Mouse (Mus musculus): Measurements from ENCODE around the gene Zfp91. TPM values are rescaled to one million over a fixed set of nuclear protein-coding genes. Genes with fewer than 3 reads are reported as not detected.

The Zfp91 gene
- polyA plus RNA-seq, 1 experiment from 2014 or later, result 16.5 TPM

- no peaks in the 10 kb centered on the region for H3K9me3 ChIP-seq
- H3K27me3 ChIP-seq, result no peaks in the 10 kb centered on the region
- H3K27ac ChIP-seq, result no peak overlapping the region
- H3K4me1 ChIP-seq (replicated peaks), result peaks cover 18% of the 10 kb centered on the region
- no peak overlapping the region for H3K4me3 ChIP-seq (replicated peaks)
- no peaks in the 10 kb centered on the region; the same call in 1 of the 2 replicates for H3K36me3 ChIP-seq
- H3K4me2 ChIP-seq, result no peak overlapping the region
- no peak for ATAC-seq (ENCODE audit: insufficient number of reproducible peaks, insufficient read depth, low FRiP score, low TSS enrichment, low read depth)
- no peak overlapping the region for H3K9ac ChIP-seq (replicated peaks)
Observed at GRCm38 (mm10) chr19:12792374-12792773, 3.6 kb downstream of the Zfp91 start.

- H3K4me2 ChIP-seq, result peak overlapping the region; percentile 23
- H3K27me3 ChIP-seq, result no peaks in the 10 kb centered on the region
- H3K9ac ChIP-seq (replicated peaks), result no peak overlapping the region
- H3K4me1 ChIP-seq (replicated peaks), result peaks cover 12% of the 10 kb centered on the region
- WGBS, result 41% methylated on average over 4 of the region's 4 CpGs
- H3K36me3 ChIP-seq, result no peaks in the 10 kb centered on the region; the same call in 1 of the 2 replicates
- no peak for ATAC-seq (ENCODE audit: insufficient number of reproducible peaks, insufficient read depth, low FRiP score, low TSS enrichment, low read depth)
- no peak overlapping the region for H3K4me3 ChIP-seq (replicated peaks)
- peak overlapping the region; percentile 25; the same call in 1 of the 2 replicates for H3K27ac ChIP-seq
- H3K9me3 ChIP-seq, result no peaks in the 10 kb centered on the region
Observed at GRCm38 (mm10) chr19:12787721-12788120, 8.2 kb downstream of the Zfp91 start.

GRCm38 (mm10) chr19:12786803-12787395 is 9.0 kb downstream of the Zfp91 start:
- H3K27ac ChIP-seq, result no peak overlapping the region
- no peak overlapping the region for H3K4me2 ChIP-seq
- no peak for ATAC-seq (ENCODE audit: insufficient number of reproducible peaks, insufficient read depth, low FRiP score, low TSS enrichment, low read depth)
- H3K9me3 ChIP-seq, result no peaks in the 10 kb centered on the region
- no peaks in the 10 kb centered on the region; the same call in 1 of the 2 replicates for H3K36me3 ChIP-seq
- H3K27me3 ChIP-seq, result no peaks in the 10 kb centered on the region
- 52% methylated on average over 2 of the region's 2 CpGs for WGBS
- H3K4me3 ChIP-seq (replicated peaks), result no peak overlapping the region
- no peak overlapping the region for H3K9ac ChIP-seq (replicated peaks)
- H3K4me1 ChIP-seq (replicated peaks), result peaks cover 12% of the 10 kb centered on the region

GRCm38 (mm10) chr19:12780437-12780836 is 15.5 kb downstream of the Zfp91 start:
- Histone ChIP-seq H3K4me3 (replicated peaks) (no peak overlapping the region), H3K27me3 (no peaks in the 10 kb centered on the region), H3K9me3 (no peaks in the 10 kb centered on the region), H3K4me1 (replicated peaks) (no peaks in the 10 kb centered on the region), H3K4me2 (no peak overlapping the region), H3K9ac (replicated peaks) (no peak overlapping the region), H3K27ac (no peak overlapping the region), H3K36me3 (peaks cover 26% of the 10 kb centered on the region)
- no peak for ATAC-seq (ENCODE audit: insufficient number of reproducible peaks, insufficient read depth, low FRiP score, low TSS enrichment, low read depth)

GRCm38 (mm10) chr19:12770888-12771287 is 25.0 kb downstream of the Zfp91 start:
- 94% methylated on average over 5 of the region's 5 CpGs for WGBS
- peaks cover 69% of the 10 kb centered on the region for H3K36me3 ChIP-seq

GRCm38 (mm10) chr19:12765308-12765707 is 30.6 kb downstream of the Zfp91 start, which contains the start of gene Cntf:
TSS of gene Cntf (minus strand) at chr19:12765632.
- no peaks in the 10 kb centered on the region for H3K27me3 ChIP-seq
- peaks cover 75% of the 10 kb centered on the region for H3K36me3 ChIP-seq
- no peaks in the 10 kb centered on the region for H3K4me1 ChIP-seq (replicated peaks)
- H3K9ac ChIP-seq (replicated peaks), result no peak within 1 kb of the TSS
- no peak within 1 kb of the TSS for H3K4me3 ChIP-seq (replicated peaks)
- no peak for ATAC-seq (ENCODE audit: insufficient number of reproducible peaks, insufficient read depth, low FRiP score, low TSS enrichment, low read depth)
- H3K4me2 ChIP-seq, result no peak within 1 kb of the TSS
- H3K9me3 ChIP-seq, result no peaks in the 10 kb centered on the region
- H3K27ac ChIP-seq, result no peak within 1 kb of the TSS
- WGBS, result 59% methylated on average over 7 of the region's 7 CpGs

More at GRCm38 (mm10) chr19:12770888-12771287, 25.0 kb downstream of the Zfp91 start:
- no peak overlapping the region for H3K9ac ChIP-seq (replicated peaks)
- H3K4me3 ChIP-seq (replicated peaks), result no peak overlapping the region
- H3K4me1 ChIP-seq (replicated peaks), result no peaks in the 10 kb centered on the region
- H3K9me3 ChIP-seq, result no peaks in the 10 kb centered on the region
- H3K27me3 ChIP-seq, result no peaks in the 10 kb centered on the region
- no peak for ATAC-seq (ENCODE audit: insufficient number of reproducible peaks, insufficient read depth, low FRiP score, low TSS enrichment, low read depth)
- H3K27ac ChIP-seq, result no peak overlapping the region
- H3K4me2 ChIP-seq, result no peak overlapping the region

- Histone ChIP-seq H3K36me3 (peaks cover 47% of the 10 kb centered on the region), H3K9me3 (no peaks in the 10 kb centered on the region), H3K4me1 (replicated peaks) (no peaks in the 10 kb centered on the region), H3K27ac (no peak overlapping the region), H3K4me3 (replicated peaks) (no peak overlapping the region), H3K27me3 (no peaks in the 10 kb centered on the region), H3K4me2 (no peak overlapping the region), H3K9ac (replicated peaks) (no peak overlapping the region)
- no peak for ATAC-seq (ENCODE audit: insufficient number of reproducible peaks, insufficient read depth, low FRiP score, low TSS enrichment, low read depth)
- 57% methylated on average over 2 of the region's 2 CpGs for WGBS
Observed at GRCm38 (mm10) chr19:12762212-12763130, 33.5 kb downstream of the Zfp91 start.

- H3K27ac ChIP-seq, result no peak overlapping the region
- 71% methylated on average over 2 of the region's 2 CpGs for whole genome bisulfite sequencing
- no peak overlapping the region for H3K4me2 ChIP-seq
- no peaks in the 10 kb centered on the region for H3K27me3 ChIP-seq
- no peak overlapping the region for H3K4me3 ChIP-seq (replicated peaks)
- no peak for ATAC-seq (ENCODE audit: insufficient number of reproducible peaks, insufficient read depth, low FRiP score, low TSS enrichment, low read depth)
- peaks cover 30% of the 10 kb centered on the region for H3K36me3 ChIP-seq
- no peaks in the 10 kb centered on the region for H3K9me3 ChIP-seq
- H3K4me1 ChIP-seq (replicated peaks), result no peaks in the 10 kb centered on the region
- H3K9ac ChIP-seq (replicated peaks), result no peak overlapping the region
Observed at GRCm38 (mm10) chr19:12759656-12760055, 36.3 kb downstream of the Zfp91 start.

GRCm38 (mm10) chr19:12758936-12759478 is 36.9 kb downstream of the Zfp91 start:
- ATAC-seq (ENCODE audit: insufficient number of reproducible peaks, insufficient read depth, low FRiP score, low TSS enrichment, low read depth), result no peak
- Histone ChIP-seq H3K4me3 (replicated peaks) (no peak overlapping the region), H3K9ac (replicated peaks) (no peak overlapping the region), H3K27ac (no peak overlapping the region), H3K4me2 (no peak overlapping the region), H3K36me3 (peaks cover 24% of the 10 kb centered on the region), H3K27me3 (no peaks in the 10 kb centered on the region), H3K4me1 (replicated peaks) (no peaks in the 10 kb centered on the region), H3K9me3 (no peaks in the 10 kb centered on the region)
- 93% methylated on average over 1 of the region's 1 CpGs for WGBS

GRCm38 (mm10) chr19:12756286-12756685 is 39.6 kb downstream of the Zfp91 start:
- Histone ChIP-seq H3K9me3 (no peaks in the 10 kb centered on the region), H3K27me3 (no peaks in the 10 kb centered on the region), H3K4me2 (no peak overlapping the region), H3K9ac (replicated peaks) (no peak overlapping the region), H3K4me1 (replicated peaks) (no peaks in the 10 kb centered on the region), H3K4me3 (replicated peaks) (no peak overlapping the region), H3K36me3 (0 out of 2 replicates have a peak, but pooled peaks cover 3% of the 10 kb centered on the region), H3K27ac (no peak overlapping the region)
- ATAC-seq (ENCODE audit: insufficient number of reproducible peaks, insufficient read depth, low FRiP score, low TSS enrichment, low read depth), result no peak
- WGBS, result 82% methylated on average over 3 of the region's 3 CpGs

- no peak for ATAC-seq (ENCODE audit: insufficient number of reproducible peaks, insufficient read depth, low FRiP score, low TSS enrichment, low read depth)
Observed at GRCm38 (mm10) chr19:12731950-12732349, 64.0 kb downstream of the Zfp91 start.

More at GRCm38 (mm10) chr19:12731950-12732349, 64.0 kb downstream of the Zfp91 start:
- WGBS, result 84% methylated on average over 2 of the region's 2 CpGs
- Histone ChIP-seq H3K4me1 (replicated peaks) (no peaks in the 10 kb centered on the region), H3K27me3 (no peaks in the 10 kb centered on the region), H3K9ac (replicated peaks) (no peak overlapping the region), H3K4me3 (replicated peaks) (no peak overlapping the region), H3K27ac (no peak overlapping the region), H3K9me3 (no peaks in the 10 kb centered on the region), H3K36me3 (no peaks in the 10 kb centered on the region), H3K4me2 (no peak overlapping the region)

Data from limb, embryonic 12.5 days (tissue).